Mouse (Mus musculus) C2C12 (cell line): ENCODE measurements at regions not wholly inside any gene's neighbourhood (a gene's known extent, or its start where the extent isn't known, plus 50 kb on each side); places are given as distances from the start of the nearest gene placed in this dataset.

Source experiments
- H3K27me3 ChIP-seq: one replicate; pipeline ENCODE4 v1.6.1; 2011; ENCODE audit not compliant: control insufficient read depth, insufficient read depth, insufficient read length
- H3K36me3 ChIP-seq: one replicate; pipeline ENCODE4 v1.6.1; 2011; ENCODE audit not compliant: control insufficient read depth, insufficient read depth
- H3K4me3 ChIP-seq: one replicate; pipeline ENCODE4 v1.5.1; 2011; ENCODE audit warnings: mild to moderate bottlenecking, control low read depth; ENCODE audit not compliant: poor library complexity, insufficient read depth, severe bottlenecking
- H3K79me2 ChIP-seq: one replicate; pipeline ENCODE4 v1.6.1; 2011; ENCODE audit not compliant: control insufficient read depth, insufficient read depth
- H3K79me3 ChIP-seq: one replicate; pipeline ENCODE4 v1.6.1; 2011; ENCODE audit warnings: low read depth, control low read depth
- H3ac ChIP-seq: one replicate; pipeline ENCODE3; 2011; ENCODE audit warnings: low read depth; ENCODE audit not compliant: control insufficient read depth, insufficient read length
- CEBPB ChIP-seq: IDR thresholded peaks from one replicate; pipeline ENCODE4 v1.6.1; 2011; ENCODE audit warnings: low read depth, mild to moderate bottlenecking, control low read depth, moderate library complexity
- CTCF ChIP-seq: IDR thresholded peaks from one replicate; pipeline ENCODE4 v1.5.1; 2011; ENCODE audit not compliant: control insufficient read depth, insufficient read depth, insufficient read length
- FOSL1 ChIP-seq: IDR thresholded peaks from one replicate; pipeline ENCODE4 v1.8.0; 2011; ENCODE audit warnings: mild to moderate bottlenecking, low read length; ENCODE audit not compliant: poor library complexity, insufficient read depth, severe bottlenecking
- MAX ChIP-seq: IDR thresholded peaks from one replicate; pipeline ENCODE4 v1.6.1; 2011; ENCODE audit warnings: mild to moderate bottlenecking, control low read depth
- MYOD1 ChIP-seq: IDR thresholded peaks from one replicate; pipeline ENCODE4 v1.6.1; 2011; ENCODE audit warnings: low read depth; ENCODE audit not compliant: control insufficient read depth, insufficient read length
- MYOG ChIP-seq: IDR thresholded peaks from one replicate; pipeline ENCODE4 v1.6.1; 2011; ENCODE audit not compliant: control insufficient read depth, insufficient read length; ENCODE audit errors: extremely low read depth
- USF1 ChIP-seq: IDR thresholded peaks from one replicate; pipeline ENCODE4 v1.6.1; 2011; ENCODE audit warnings: low read depth, mild to moderate bottlenecking, control low read depth, moderate library complexity

GRCm38 (mm10) chr2:74239586-74239985, 328.5 kb upstream of the Atp5g3 start:
- Histone ChIP-seq H3ac (no peak overlapping the region), H3K36me3 (no peaks in the 10 kb centered on the region), H3K79me2 (no peaks in the 10 kb centered on the region), H3K27me3 (no peaks in the 10 kb centered on the region), H3K79me3 (no peaks in the 10 kb centered on the region), H3K4me3 (no peak overlapping the region)
- no peak for TF ChIP-seq FOSL1
- TF ChIP-seq CEBPB = no peak
- TF ChIP-seq CTCF = no peak

DNA sequence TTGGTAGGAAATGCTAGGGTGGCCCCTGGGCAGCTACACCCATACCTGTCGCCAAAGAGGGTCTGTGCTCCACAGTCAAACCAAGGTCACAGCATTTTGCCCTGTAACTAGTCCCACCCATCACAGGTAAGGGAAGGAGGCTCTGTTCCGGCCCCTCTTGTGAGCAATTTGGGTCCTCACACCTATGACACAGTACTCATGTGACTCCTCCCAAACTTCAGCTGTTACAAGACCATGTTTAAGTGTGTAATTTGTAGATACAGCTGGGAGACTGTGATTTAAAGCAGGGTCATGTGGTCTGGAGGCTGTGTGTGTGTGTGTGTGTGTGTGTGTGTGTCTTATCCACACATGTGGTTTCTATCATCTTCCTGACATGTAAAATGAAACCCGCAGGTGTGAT, 306.3 kb upstream of the Atp5g3 start:
- TF ChIP-seq CEBPB (no peak), FOSL1 (no peak), MYOD1 (no peak), USF1 (no peak), MYOG (no peak), MAX (no peak), CTCF (no peak)
- H3K4me3 ChIP-seq = no peak overlapping the region
- H3K27me3 ChIP-seq = no peaks in the 10 kb centered on the region
- H3ac ChIP-seq = no peak overlapping the region
- H3K36me3 ChIP-seq = no peaks in the 10 kb centered on the region
- no peaks in the 10 kb centered on the region for H3K79me3 ChIP-seq
- H3K79me2 ChIP-seq = no peaks in the 10 kb centered on the region

- TF ChIP-seq FOSL1 (no peak), CTCF (no peak), USF1 (no peak), CEBPB (no peak), MYOG (no peak), MYOD1 (no peak), MAX (no peak)
Observed at GRCm38 (mm10) chr2:74210210-74210609, 299.1 kb upstream of the Atp5g3 start.

DNA sequence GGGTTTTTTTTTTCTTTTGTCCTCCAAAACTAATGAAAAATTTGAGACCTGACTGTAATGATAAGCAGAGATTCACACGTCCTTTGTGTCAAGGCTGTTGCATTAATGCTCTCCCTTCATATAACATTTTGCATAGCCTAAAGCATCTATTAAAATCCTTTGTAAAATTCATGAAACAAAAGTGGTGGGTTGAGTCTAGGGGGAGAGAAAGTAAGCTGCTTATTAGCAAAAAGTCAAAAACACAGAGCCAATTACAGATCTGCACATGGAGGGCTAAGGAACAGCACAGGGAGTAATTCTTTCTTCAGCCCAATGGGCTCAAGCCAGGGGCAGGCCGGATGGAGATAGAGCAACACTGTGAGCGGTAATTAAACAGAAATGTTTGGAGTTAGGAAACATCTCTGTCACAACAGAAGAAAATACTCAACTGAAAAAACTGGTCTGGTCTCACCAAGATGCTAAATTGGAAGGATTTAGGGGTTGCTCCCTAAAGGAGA, 298.3 kb upstream of the Atp5g3 start:
- H3K79me3 ChIP-seq = no peaks in the 10 kb centered on the region
- no peaks in the 10 kb centered on the region for H3K79me2 ChIP-seq
- no peaks in the 10 kb centered on the region for H3K27me3 ChIP-seq
- no peak overlapping the region for H3ac ChIP-seq
- no peaks in the 10 kb centered on the region for H3K36me3 ChIP-seq
- no peak overlapping the region for H3K4me3 ChIP-seq
- TF ChIP-seq CEBPB (no peak), MYOD1 (no peak), USF1 (no peak), FOSL1 (no peak), MYOG (no peak), CTCF (no peak), MAX (no peak)

More at GRCm38 (mm10) chr2:74210210-74210609, 299.1 kb upstream of the Atp5g3 start:
- Histone ChIP-seq H3K79me3 (no peaks in the 10 kb centered on the region), H3K4me3 (no peak overlapping the region), H3K27me3 (no peaks in the 10 kb centered on the region), H3K79me2 (no peaks in the 10 kb centered on the region), H3K36me3 (no peaks in the 10 kb centered on the region), H3ac (no peak overlapping the region)

DNA sequence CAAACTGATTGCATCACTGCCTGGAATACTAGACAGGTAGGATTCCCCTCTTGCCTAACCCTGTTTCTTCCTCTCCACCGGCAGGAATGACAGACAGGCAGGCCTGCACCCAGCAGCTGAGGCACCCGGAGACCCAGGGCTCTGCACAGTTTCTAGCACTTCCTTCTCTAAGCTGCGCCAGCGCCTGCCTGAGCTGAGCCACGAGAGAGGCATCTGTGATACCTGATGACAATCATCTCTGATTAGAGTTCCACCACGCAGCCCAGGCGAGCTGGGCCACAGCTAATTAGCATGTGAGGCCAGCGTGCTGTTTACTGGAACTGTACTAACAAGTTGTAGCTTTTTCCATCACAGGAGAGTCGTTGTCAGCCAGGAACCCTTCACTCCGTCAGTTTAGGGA, 296.3 kb upstream of the Atp5g3 start:
- Histone ChIP-seq H3K36me3 (no peaks in the 10 kb centered on the region), H3K4me3 (no peak overlapping the region), H3K79me3 (no peaks in the 10 kb centered on the region), H3ac (no peak overlapping the region), H3K79me2 (no peaks in the 10 kb centered on the region), H3K27me3 (no peaks in the 10 kb centered on the region)
- TF ChIP-seq FOSL1 = no peak
- no peak for TF ChIP-seq MYOD1
- no peak for TF ChIP-seq MAX
- TF ChIP-seq CEBPB = no peak
- TF ChIP-seq CTCF = no peak
- TF ChIP-seq MYOG = no peak

DNA sequence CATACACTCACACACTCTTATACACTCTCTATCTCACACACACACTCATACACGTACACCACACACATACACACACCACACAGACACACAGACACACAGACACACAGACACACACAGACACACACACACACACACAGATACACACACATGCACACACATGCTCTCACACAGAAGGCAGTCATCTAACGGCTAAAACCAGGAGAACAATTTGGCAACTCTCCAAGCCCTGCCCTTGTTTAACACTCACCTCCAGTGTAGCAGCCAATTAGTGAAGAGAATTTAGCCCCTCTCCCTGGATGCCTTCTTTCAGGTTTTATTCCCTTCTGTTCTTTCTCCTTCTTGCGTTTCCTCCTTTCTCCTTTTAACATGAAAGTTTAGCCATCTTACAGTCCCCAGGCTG, 291.6 kb upstream of the Atp5g3 start:
- no peaks in the 10 kb centered on the region for H3K36me3 ChIP-seq
- no peak overlapping the region for H3K4me3 ChIP-seq
- peaks cover 4% of the 10 kb centered on the region for H3K27me3 ChIP-seq
- H3K79me2 ChIP-seq = no peaks in the 10 kb centered on the region
- H3K79me3 ChIP-seq = no peaks in the 10 kb centered on the region
- H3ac ChIP-seq = no peak overlapping the region
- TF ChIP-seq FOSL1 = no peak
- no peak for TF ChIP-seq CEBPB
- no peak for TF ChIP-seq MYOG
- TF ChIP-seq MYOD1 = no peak
- TF ChIP-seq CTCF = no peak
- no peak for TF ChIP-seq USF1
- TF ChIP-seq MAX = no peak
